Mouse (Mus musculus) cerebral cortex, adult 2 months (tissue): ENCODE data around the gene Ripor2.

Experiments
- WGBS: fragments of 180-500 bp; shearing (Covaris S2); methylation state at CpG from one replicate; pipeline ENCODE4 v1.1.7; 2018; 5-methylcytosine and 5-hydroxymethylcytosine counted together

Ripor2 gene

GRCm38 (mm10) chr13:24581833-24582232 is at the start of gene Ripor2:
TSS of gene Ripor2 (plus strand) at chr13:24582189.
- 74% methylated on average over 10 of the region's 10 CpGs for WGBS

DNA sequence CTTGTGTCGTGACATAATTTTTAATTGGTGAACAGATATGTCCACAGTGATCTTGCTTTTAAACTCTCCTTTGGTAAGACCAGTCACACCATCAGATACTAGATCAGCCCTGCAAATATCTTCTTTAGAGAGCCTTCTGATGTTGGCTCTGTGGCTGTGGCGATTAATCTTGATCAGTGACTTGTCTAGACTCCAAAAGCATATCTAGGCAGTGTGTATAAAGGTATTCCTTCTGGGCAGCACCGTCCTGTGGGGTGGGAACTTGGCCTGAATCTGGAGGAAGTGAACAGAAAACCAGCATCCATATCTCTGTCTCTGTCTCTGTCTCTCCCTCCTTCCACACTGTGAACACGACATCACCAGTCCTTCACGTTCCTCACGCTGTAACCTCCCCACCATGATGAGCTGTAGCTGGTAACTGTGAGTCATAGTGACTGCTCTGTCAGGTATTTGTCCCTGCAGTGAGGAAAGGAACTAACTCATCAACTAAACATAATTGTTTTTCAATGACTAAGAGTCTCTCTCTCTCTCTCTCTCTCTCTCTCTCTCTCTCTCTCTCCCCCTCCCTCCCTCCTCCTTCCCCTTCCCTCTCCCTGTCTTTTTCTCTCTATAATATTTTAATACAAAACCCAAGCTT is 45.3 kb upstream of the Ripor2 start:
- WGBS, result 81% methylated on average over 6 of the region's 6 CpGs

GRCm38 (mm10) chr13:24538012-24538411 is 44.0 kb upstream of the Ripor2 start:
- WGBS, result 95% methylated on average over 2 of the region's 2 CpGs

DNA sequence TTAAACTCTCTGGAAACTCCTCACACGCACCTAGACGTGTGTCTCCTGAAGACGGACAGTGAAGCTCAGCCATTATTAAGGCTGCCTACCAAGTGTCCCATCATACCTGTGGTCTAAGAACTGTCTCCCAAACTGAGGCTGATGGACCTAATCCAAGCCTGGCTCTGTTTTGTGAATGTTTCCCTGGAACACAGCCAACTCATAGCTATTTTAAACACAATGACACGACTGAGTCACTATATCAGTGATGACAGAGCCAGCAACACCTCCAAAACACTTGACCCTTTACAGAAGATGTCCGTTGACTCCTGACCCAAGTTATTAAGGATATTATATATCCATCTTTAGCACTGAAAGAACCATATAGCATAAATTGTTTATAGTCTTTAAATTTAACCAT is 43.0 kb upstream of the Ripor2 start:
- WGBS, result 67% methylated on average over 5 of the region's 5 CpGs

DNA sequence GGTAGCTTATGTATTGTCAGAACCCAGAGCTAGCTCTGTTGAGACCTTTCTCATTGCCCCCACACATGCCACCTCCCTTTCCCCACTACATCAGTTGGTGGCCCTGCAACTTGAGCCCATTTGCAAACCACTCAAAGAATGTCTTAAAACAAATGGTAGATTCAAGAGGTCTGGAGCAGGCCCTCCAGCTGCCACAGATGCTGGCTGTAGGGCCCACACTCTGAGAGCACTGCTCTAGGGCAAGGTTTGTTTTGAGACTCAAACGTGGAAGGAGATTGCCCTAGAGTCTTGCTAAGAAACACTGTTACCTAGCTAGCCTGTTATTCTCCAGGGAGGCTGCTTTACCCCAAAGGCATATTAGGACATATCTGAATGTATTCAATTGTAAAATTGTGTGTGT is 36.3 kb upstream of the Ripor2 start:
- 48% methylated on average over 1 of the region's 1 CpGs for WGBS

DNA sequence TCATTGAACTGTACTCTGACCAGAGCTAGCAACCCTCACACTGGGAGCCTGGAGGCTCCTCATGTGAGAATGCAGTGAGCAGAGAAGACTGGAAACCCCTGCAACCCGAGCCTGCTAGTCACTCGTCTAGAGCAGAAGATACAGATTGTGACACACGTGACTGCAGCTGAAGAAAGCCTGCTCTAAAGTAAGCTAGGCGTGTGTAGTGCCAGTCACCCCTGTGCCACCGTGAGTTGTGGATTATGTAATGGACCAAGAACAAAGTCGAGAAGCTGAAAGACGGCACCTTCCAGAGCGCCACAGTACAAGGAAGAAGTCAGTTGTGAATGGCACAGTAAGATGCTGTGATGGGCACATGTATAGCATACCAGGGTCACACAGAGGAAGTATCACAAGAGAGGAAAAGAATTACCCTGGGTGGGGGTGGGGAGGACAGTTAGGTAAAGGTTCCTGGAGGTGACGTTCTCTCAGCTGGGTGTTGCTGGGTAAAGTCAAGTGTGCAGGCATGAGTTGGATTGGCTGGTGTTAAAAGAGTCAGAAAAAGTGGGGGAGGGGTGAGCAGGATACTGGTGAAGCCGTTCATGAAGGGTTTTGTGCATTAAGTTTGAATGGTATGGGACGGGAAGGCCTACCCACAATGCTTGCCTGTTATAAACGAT is 35.1 kb upstream of the Ripor2 start:
- WGBS, result 87% methylated on average over 12 of the region's 12 CpGs

GRCm38 (mm10) chr13:24551100-24551931 is 30.7 kb upstream of the Ripor2 start:
- 37% methylated on average over 6 of the region's 14 CpGs for WGBS

DNA sequence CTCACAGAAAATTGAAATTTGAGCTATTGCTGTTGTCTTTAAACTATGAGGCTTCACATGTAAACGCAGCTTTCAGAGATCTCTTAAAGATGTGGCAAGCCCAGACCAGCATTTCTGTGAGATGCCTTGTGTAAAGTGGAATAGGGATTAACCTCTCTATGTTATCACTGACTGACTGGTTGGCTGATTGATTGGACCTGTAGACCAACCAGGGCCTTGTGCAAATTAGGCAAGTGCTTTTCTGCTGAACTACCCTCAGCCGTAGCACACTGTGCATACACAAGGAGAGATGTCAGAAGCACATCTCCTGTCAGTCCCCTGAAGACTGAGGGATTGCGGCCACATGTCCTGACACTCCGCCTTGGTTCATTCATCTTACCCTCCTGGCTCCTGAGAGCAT is 29.9 kb upstream of the Ripor2 start:
- WGBS, result 87% methylated on average over 4 of the region's 4 CpGs

DNA sequence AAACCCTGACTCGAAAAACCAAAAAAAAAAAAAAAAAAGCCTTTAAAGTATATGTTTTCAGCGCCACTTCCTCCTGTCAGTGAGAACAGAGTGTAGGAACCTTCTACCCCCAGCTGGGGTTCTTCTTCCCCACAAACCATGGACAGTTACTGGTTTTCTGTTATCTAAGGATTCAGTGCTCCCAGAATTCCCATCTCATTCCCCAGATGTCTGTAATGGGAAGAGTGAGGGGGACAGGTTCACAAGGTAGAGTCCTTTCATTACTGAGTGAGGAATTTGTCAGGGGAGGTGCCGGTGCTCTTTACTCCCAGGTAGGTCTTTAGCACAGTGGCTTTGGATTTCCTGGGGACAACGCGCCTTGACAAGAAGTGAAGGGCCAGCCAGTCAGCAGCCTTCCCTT is 20.6 kb upstream of the Ripor2 start:
- WGBS, result 89% methylated on average over 5 of the region's 5 CpGs

DNA sequence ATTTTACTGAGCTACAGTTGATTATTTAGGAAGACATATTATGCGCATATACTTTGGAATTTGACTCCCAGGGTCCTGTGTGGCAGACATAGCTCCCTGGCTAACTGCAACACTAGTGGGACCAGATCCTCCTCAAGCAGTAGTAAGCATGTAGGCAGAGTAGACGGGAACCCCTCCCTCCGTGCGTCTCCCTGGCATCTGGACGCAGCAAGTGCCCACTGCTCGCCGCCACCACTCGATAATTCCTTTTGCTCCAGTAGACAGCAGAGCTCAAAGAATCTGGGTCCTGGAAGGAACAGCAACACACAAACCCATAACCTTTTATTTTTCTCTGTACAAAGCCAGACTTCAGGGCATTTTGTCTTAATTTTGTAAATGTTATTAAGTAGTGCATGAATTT is 17.3 kb upstream of the Ripor2 start:
- WGBS, result 60% methylated on average over 8 of the region's 8 CpGs

- WGBS, result 70% methylated on average over 8 of the region's 8 CpGs
Measured at GRCm38 (mm10) chr13:24565230-24565949, 16.6 kb upstream of the Ripor2 start.

- 58% methylated on average over 3 of the region's 3 CpGs for WGBS
Measured at GRCm38 (mm10) chr13:24565950-24566320, 16.1 kb upstream of the Ripor2 start.

GRCm38 (mm10) chr13:24567176-24567811 is 14.7 kb upstream of the Ripor2 start:
- 84% methylated on average over 11 of the region's 11 CpGs for WGBS

DNA sequence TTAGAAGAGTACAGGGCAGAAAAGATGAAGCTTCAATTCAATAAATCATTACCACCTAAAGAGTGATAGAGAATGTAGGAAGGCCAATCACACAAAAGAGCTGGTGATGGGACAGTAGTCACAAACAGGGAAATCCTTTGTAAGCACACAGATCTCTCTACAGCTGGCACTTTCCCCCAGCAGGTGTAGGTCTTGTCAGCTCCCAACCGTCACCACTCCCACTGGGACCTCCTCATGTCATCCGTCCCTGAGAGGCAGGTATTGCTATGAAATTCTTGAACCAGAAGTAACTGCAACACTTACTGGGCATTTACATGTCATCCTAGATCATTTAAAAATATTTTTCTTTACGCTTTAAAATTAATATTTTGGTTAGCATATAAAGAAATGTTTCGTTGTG is 12.9 kb upstream of the Ripor2 start:
- 95% methylated on average over 4 of the region's 4 CpGs for WGBS

DNA sequence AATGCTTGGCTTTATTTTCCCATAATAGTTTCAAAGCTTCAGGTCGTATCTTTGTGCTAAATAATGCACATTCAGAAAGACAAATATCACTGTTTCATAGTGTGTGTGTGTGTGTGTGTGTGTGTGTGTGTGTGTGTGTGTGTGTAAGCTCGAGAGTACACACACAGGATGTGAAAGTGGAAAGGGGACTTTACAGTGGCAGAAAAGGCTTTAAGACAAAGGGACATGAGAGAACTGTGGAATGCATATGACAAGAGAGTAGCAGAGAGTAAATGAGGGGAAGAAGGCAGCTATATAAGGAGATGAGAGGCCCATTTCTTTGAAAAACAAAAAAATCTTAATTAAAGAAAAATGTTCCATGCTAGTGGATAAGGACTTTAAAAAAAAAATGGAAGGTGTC is 11.3 kb upstream of the Ripor2 start:
- 62% methylated on average over 2 of the region's 2 CpGs for WGBS

DNA sequence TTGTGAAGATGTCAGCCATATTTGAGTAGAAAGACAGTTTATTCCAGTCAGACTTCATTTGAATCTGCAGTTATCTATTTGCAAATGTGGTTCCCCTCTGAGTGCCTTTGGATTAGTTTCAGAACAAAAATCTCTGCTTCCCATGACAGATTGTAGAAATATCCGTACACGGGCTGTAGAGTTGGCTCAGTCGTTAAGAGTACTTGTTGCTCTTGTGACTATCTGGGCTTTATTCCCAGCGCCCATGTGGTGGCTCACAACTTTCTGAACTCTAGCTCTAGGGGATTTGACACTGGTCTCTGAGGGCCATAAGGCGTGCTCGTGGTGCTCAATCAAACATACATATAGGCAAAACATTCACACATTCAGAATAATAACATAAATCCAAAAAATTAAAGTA is 10.1 kb upstream of the Ripor2 start:
- 66% methylated on average over 6 of the region's 6 CpGs for WGBS

DNA sequence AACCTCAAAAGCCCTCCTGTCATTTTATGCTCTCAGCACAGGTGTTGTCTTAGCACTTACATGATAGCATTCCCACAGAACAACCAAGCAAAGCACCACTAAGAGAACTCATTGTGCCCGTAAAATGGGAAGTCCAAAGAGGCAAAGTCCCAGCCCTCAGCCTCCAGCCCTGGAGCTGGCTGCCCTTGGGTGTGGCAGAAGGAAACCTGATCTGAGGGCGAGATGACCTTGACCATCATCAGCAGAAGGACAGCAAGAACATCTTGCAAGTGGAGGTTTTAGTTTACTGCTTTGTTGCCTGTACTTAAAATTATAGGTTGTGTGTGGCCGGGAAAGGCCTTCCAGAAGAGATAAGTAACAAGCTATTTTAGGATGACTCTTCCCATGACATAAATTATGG is 6.9 kb upstream of the Ripor2 start:
- WGBS, result 91% methylated on average over 3 of the region's 3 CpGs

GRCm38 (mm10) chr13:24576338-24577119 is 5.5 kb upstream of the Ripor2 start:
- 35% methylated on average over 11 of the region's 11 CpGs for WGBS

- 92% methylated on average over 8 of the region's 8 CpGs for WGBS
Measured at GRCm38 (mm10) chr13:24580759-24581158, 1.2 kb upstream of the Ripor2 start.

DNA sequence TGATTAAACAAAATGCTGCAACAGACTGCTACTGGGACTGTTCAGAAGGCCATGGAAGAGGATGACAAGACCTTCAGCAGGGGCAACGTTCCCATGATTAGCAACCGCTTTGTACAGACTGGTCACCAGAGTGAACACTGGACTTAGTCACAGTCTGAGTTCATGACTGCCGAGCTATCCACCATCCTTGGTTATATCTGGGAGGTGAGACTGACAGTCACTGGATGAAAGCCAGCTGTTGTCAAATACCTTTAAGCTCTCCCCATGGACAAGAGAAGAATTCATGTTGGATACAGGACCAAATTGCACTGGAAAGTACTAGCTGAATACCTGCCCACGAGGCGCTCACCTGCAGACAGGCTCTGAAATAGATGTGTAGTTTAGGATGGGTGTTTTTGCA is 2.4 kb downstream of the Ripor2 start:
- 95% methylated on average over 5 of the region's 5 CpGs for WGBS

- WGBS, result 88% methylated on average over 6 of the region's 6 CpGs
Measured at GRCm38 (mm10) chr13:24584841-24585240, 2.9 kb downstream of the Ripor2 start.
